Mouse (Mus musculus) gastrocnemius, postnatal 36 days (tissue): ENCODE measurements at regions not wholly inside any gene's neighbourhood (a gene's known extent, or its start where the extent isn't known, plus 50 kb on each side); places are given as distances from the start of the nearest gene placed in this dataset.
A peak's percentile ranks its signal among the peaks of the same experiment; 100 is the strongest.

Experiments
- DNase-seq, 2 experiments: peaks; one replicate each; pipeline ENCODE4 v3.0.0; 2022
- intact Hi-C: fragments of 180-260 bp; cut with DNase I; formaldehyde crosslinking; loops from one replicate; pipeline ENCODE4 v1.15.1; 2025

DNA sequence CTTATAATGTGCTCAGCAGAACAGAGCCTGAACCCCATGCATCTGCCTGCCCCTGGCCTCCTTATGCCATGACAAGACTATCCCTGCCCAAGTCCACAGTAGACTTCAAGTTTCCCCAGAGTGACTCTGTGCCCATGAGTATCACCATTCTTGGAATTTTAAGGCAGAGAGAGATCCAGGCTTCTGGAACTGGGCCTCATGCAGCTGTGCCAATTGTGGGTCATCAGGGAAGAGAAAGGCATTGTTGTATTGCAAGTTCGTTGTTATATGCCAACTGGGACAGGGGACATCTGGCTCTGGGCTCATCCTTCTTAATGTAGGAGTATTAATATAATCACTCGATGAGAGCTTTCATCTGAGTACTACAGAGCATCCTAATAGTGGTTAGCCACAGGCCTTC, 312.1 kb downstream of the Cxcl12 start:
- intact Hi-C loops, result no loop called here
- DNase-seq, result no peak

DNA sequence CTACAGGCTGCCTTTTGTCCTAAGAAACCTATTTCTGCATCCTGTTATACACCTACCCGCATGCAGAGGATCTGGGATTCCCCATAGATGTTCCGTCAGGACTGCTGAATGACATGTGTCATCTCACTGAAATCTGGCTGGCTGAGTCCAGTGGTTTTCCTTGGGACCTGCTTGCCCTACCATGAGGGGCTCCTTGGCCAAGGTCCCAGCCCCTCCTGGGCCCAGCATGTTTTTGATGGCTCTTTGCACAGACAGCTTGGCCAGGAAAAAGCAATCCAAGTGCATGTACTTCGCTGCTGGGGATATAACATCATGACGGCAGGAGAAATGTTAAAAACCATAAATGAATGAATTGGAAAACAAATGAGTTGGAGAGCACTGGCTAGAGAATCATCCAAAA, 320.8 kb downstream of the Cxcl12 start:
- intact Hi-C loops, result no loop called here
- no peak for DNase-seq

DNA sequence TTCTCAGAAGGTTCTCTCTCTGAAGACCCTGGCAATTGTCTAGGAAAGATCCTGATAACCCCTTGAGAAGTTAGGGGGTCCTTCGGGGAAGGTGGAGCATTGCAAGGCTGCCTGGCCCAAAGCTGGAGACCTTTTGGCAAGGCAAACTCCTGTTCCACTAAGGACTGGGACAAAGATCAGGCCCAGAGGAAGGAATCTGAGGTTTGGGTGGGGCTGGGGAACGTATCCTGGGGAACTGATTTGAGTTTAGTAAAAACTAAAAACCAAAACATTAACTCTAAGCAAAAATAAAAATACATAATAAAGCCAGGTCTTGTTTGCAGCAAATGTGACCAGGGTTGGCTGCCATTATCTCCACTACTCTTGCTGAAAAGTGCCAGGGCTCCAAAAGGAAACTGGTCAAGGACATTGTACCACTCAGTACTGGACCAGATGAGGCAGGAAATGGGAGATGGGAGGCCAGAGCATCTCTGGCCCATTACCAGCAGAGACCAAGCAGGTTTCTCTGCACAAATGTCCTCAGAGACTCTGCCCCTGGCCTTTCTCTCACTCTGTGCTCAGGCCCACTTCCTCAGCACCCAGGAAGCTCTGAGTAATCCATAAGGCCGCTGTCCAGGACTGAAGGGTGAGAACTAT, 321.5 kb downstream of the Cxcl12 start:
- peak in 1 of 2 experiments; percentile 11 for DNase-seq
- intact Hi-C loops, result loop anchor here (10.0 kb wide), 1 partner anchor 315 kb away; no protein-coding TSS in a partner anchor

DNA sequence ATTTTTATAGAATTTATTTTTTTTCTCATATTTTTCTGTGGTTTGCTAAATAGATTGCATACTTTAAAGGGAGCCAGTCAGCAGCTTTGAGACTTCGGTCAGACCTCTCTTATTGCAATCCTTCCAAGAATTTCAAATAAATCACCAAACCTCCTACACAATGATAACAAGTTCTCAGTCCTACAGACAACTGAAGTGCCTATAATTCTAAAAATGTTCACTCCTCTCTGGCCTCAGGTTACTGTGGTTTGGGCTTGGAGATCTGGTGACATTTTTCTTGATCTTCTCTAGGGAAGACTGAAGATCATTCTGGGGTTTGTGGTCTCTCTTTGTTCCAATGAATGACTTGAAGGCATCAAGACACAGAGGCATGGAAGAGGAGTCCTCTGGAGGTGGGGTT, 326.6 kb downstream of the Cxcl12 start:
- intact Hi-C loops, result loop anchor here (10.0 kb wide), 1 partner anchor 320 kb away; no protein-coding TSS in a partner anchor
- no peak for DNase-seq

DNA sequence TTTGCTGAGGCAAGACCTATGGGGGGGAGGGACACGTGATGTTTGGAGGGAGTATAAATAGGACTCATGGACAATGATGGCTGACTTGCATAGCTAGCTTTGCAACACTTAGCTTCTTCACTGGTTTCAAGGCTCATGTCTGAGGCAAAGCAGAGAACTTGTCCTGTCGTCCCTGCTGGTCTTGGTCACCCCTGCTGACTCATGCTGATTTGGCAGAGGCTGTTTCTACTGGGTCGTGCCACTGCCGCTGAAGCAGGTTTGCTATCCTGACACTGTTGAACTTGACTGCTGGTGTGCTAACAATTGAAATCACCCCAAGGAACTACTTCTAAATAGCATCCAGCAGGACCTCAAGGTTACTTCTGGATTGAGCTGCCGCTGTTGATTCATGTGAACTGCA, 329.0 kb downstream of the Cxcl12 start:
- intact Hi-C loops, result loop anchor here (10.0 kb wide), 1 partner anchor 323 kb away; no protein-coding TSS in a partner anchor
- no peak for DNase-seq

DNA sequence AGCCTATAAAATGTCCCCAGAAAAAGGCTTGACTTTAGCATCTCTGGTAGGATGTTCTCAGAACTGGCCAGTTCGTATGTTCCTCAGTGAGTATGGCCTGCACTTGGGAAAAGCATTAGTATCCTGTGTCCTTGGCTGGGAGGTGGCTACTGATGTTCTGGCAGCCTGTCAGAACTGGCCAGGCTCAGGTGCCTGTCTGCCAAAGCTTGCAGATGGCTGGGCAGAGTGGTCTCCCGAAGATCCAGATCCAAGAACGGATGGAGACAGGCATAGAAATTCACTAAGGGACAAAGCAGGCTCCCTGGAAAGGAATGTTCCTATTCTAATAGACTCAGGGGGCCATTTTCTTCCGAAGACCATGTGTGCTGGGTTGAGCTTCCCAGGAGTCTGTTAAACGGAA, 329.6 kb downstream of the Cxcl12 start:
- DNase-seq, result peak in 1 of 2 experiments; percentile 15

DNA sequence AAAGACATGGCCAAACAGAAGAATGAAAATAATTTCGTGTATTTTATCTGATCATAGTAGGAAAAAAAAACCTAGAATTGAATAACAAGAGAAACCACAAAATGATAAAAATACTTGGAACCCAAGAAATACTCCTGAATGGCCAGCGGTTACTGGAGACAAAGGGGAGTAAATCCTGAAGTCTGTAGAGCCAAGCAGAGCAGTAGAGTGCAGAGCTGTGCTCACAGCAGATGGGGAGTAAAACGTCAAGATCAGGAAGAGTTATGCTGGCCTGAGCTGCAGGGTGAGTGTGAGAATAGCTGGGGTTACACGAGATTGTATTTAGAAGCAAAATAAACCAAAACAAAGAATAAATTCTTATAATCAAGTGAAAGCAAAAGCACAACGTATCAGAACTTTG, 334.0 kb downstream of the Cxcl12 start:
- intact Hi-C loops, result no loop called here
- DNase-seq, result no peak

More for the DNA sequence above, 329.6 kb downstream of the Cxcl12 start:
- intact Hi-C loops, result loop anchor here (10.0 kb wide), 1 partner anchor 323 kb away; no protein-coding TSS in a partner anchor

DNA sequence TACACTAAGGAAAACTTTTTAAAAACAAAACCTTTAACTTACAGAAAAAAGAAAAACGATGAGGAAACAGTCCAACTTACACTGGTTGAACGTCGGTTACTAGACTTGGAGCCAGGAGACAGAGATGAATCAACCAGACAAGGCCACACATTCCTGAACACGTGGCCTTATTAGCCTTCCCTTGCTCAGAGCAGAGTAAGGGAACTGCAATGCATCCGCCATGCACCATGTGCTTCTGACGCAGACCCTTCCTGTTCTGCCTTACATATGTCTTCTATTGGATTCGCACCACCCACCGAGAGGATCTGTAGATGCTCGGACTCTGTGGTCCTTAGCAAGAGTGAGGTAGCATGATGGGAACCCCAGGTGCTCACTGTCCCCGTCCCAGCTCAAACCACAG, 336.2 kb upstream of the Zfp637 start:
- intact Hi-C loops, result no loop called here
- DNase-seq, result no peak

DNA sequence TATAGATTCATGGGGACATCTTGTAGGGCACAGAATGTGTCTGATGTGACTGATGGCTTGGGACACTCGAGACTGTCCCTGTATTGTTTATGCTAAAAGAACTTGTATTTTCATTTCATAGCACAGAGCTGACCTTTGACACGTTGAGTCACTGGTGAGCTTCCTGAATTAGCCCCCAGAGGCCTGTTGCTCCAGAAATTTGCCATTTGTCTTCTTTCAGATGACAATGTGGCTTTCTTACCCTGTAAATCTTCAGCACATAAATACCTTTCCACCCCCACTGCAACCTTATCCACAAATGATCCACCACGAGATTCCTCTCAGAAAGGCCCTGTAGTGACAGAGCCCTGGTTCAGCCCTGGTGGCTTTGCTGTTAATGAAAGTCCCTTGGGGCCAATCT, 335.5 kb upstream of the Zfp637 start:
- no peak for DNase-seq
- intact Hi-C loops, result no loop called here

DNA sequence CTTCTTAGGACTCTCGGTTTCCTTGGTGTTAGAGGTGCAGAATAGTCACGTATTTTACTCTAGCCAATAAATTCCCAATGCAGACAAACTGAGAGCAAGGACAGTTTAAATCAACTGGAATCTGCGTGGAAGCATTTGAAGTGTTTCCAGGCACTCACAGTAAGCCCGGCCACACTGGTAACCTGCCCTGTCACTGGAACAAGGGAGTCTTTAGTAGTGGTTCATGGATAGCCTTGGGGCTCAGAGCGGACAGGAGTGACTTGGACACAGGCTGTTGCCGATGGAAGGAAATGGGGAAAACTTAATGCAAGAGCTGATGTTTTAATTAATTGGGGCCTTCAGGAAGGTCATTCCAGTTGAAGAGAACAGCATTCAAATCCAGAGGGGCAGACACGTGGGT, 334.4 kb upstream of the Zfp637 start:
- DNase-seq, result no peak
- intact Hi-C loops, result no loop called here

DNA sequence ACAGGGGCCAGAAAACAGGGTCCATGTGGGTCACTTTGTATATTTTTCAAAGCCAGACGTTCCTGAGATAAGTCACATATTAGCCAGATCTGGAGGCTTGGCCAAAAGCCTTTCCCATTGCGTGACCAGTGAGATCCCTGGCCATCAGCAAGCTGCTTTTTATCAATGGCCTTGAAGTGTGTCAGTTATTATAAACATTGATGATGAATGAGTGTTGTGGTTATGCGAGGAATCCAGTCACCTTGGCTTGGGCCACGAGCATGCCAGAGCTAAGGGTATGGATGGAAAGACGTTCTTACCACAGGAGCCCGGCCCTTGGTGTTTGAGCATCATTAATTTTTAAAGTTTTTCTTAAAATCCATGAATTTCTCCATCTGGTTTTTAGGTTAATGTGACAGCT, 332.1 kb upstream of the Zfp637 start:
- intact Hi-C loops, result no loop called here
- DNase-seq, result no peak

DNA sequence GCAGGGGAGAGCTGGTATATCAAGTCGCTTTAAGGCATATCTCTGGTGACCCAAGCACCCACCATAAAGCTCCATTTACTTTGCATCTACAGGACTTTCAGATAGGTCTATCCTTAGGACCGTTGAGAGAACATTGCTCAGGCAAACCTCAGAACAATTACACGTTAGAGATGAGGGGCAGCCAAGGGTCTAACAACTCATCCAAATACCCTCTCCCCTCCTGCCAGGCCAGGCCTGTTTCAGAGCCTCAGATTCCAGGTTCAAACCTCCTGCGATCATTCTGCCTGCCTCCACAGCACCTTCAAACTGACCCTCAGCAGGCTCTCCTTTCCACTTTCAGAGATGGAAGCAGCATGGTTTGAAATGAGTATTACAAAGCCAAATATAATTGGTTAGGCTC, 331.0 kb upstream of the Zfp637 start:
- intact Hi-C loops, result no loop called here
- no peak for DNase-seq

DNA sequence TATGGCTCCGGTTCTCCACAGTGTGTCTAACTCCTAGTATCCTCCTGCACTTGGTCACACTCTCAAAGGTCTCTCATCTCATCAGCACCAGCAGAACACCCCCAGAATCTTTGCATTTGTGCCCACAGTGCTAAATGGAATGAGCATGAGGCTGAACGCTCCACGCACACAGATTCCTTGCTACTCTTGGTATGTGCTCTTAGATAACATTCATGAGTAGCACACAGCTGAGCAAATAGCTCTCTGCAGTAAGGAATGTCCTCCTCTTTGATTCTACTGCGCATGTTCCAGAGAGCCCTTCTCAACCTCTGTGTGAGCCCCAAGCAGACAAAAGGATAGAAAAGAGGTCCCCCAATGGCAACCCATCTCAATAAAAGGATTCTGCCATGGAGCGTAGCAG, 326.1 kb upstream of the Zfp637 start:
- DNase-seq, result no peak
- intact Hi-C loops, result no loop called here

DNA sequence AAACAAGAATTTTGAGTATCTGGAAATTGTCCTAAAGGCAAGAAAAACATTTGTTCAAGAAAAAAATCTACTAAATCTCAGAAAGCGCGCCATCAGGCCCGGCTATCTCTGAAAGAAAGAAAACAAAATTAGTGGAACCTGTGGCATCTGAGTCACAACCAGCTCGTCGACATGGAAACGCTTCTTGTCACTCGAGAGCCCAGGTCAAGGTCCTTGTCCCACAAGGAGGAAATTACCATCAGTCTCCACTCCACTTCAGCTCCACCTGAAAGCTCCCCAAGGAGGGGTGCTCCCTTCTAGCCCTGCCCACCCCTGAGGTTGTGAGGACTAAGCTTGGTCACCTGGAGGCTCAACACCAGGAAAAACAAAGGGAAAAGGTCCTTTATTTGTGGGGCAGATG, 324.1 kb upstream of the Zfp637 start:
- intact Hi-C loops, result no loop called here
- DNase-seq, result no peak

DNA sequence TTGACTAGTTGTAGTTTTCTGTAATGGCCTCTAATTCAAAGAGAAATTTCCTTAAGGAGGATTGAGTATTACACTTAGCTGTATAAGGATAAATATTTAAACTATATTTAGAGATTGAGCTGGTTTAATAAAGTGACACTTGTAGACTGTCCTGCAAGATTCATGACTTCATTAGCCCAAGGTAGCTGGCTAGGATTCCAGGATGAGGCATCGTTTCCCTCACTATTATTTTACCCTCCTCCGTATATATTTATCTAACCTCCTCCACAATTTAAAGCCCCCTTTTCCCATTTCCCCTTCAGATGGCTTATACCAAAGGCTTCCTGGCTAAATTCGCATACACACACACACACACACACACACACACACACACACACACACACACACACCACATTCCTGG, 322.0 kb upstream of the Zfp637 start:
- intact Hi-C loops, result no loop called here
- no peak for DNase-seq

DNA sequence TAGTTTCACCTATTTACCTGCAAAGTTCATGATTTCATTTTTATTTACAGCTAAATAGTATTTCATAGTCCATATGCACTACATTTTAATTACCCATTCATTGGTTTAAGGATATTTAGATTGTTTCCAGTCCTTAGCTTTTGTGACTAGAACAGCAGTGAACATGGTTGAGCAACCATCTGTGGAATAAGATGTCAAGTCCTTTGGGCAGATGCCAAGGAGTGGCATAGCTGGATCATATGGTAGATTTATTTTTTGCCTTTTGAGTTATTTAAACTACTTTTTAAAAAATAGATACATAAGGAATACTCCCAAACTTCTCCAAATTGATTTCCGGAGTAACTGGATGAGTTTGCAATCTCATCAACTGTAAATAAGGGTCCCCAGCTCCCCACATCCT, 321.5 kb upstream of the Zfp637 start:
- no peak for DNase-seq
- intact Hi-C loops, result no loop called here

DNA sequence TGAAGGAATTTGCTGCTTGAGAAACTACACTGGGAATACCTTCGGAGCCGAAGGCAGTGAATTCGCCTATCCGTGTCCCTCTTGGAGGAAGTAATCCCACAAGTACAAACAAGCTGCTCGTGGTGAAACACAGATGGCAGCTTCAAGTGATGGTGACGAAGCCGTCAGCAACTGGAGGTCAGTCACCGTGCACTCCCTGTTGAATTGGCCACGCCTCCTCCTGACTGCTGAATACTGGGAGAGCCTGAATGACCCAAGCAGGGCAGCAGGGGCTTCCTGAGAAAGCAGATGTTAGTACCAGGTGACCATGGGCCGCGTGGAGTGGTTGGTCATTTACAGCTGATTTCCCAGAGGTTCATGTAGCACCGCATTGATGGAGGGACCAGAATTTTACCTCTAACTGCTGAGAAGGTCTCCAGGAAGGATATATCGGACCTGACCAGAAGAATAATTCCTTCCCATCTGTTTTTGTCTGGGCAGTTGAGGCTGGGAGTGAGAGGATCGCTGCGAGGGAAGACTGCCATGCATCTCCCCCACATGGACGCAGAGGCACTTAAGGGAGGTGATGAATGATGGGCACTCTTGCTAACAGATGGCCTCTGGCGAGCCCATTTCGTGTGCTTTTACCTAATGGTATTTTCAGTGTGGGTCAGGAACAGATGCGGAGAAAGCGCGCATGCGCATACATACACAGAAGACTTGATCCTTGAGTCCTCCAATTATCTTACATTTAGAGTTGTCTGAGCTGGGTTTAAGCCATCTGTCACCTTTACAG, 314.6 kb upstream of the Zfp637 start:
- intact Hi-C loops, result no loop called here
- no peak for DNase-seq

DNA sequence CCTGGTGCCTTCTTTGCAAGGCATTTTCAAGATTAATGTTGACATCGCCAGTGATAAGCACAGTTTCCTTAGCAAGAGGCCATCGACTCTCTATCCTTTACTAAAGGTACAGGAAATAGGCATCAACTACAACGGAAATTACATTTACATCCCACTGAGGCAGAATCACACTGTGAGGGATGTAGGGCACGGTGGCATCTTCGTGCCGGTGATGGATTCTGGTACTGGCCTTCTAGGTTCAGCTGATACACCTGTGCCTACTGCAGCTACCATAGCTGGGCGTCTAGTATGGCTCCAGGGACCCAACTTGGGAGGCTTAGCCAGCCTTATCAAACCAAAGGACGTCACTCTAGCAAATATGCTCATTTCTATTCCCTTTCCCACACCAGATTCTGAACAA, 313.5 kb upstream of the Zfp637 start:
- no peak for DNase-seq
- intact Hi-C loops, result no loop called here

DNA sequence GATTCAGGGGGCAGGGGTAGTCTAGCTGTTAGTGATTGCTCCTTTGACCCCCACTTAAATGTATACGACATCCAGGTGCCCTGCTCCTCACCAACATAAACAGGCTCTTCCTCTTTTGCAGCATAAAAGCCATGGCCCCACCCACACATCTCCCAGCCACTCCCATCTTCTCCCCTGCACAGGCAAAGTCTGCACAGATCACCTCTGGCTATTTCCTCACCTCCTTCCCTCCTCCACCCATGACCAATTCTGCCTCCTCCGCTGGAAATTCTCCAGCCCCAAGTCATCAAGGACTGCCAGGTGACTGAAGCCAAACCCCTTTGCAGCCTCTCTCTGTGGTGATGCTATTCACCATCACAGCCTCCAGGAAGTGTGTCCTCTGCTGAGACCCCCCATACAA, 306.8 kb upstream of the Zfp637 start:
- intact Hi-C loops, result no loop called here
- no peak for DNase-seq

DNA sequence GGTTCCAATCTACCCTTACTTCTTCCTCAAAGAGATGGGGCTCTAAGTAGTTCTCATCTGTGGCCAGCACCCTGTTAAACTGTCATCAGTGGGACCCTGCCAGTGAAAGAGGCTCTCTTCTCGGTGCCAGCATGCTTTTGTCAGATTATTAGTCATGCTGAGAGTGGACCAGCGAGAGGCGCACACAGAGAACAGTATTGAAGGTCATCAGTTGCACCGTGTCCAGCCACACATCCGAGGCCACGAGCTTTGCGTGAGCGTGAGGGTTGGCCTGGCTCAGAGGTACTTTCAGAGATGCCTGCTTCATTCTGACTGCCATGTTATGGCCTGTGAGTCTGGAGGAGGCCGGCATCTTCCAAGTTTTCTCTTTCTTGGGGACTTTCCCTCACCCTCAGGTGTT, 306.0 kb upstream of the Zfp637 start:
- intact Hi-C loops, result no loop called here
- DNase-seq, result no peak

DNA sequence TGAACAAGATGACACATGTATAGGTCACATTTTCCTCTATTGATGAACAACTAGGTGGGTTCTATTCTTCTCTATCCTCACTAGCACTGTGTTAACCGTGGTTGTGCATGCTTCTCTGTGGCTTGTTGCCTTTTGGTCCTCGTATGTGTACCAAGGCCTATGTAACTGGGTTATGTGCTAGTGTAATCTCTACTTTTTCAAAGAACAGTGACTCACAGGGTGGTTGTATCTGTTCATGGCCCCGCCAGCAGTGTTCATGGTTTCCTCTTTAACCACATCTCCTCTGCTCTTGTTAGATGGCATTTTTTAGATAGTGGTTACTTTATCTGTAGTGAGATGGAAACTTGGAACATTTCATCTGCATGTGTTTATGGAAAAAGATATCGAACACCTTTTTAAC, 304.9 kb upstream of the Zfp637 start:
- intact Hi-C loops, result no loop called here
- DNase-seq, result no peak

DNA sequence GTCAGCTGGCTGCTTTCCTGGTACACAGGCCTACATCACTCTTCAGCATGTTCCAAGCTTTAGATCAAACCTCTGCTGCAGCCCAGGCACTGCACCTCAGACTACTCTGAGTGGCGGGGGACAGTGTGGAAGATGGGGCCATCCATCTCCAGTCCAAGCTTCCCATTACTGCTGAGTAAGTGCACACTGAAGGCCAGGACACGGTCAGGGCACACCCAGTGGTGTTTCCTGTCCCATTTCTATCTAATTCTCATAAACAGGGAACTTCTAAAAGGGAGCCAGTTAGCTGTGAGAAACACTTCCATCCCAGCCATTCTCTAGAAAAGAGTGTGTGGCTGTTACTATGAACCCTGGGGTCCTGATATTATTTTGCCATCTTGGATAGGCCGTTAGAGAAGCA, 298.5 kb upstream of the Zfp637 start:
- no peak for DNase-seq
- intact Hi-C loops, result no loop called here
